Mouse (Mus musculus): ENCODE measurements around the gene Ebna1bp2. TPM values are rescaled to one million over a fixed set of nuclear protein-coding genes. Genes with fewer than 3 reads are reported as not detected.

The Ebna1bp2 gene
- polyA plus RNA-seq, 1 experiment from 2014 or later, result 133 TPM

- Histone ChIP-seq H3K36me3 (ENCODE audit: insufficient read depth, low read length) (no peaks in the 10 kb centered on the region), H3K27me3 (ENCODE audit: insufficient read depth, low read length) (no peaks in the 10 kb centered on the region), H3K27ac (ENCODE audit: low read length) (no peak overlapping the region), H3K9me3 (ENCODE audit: low read length) (peaks cover 7% of the 10 kb centered on the region; the same call in 1 of the 2 replicates), H3K4me2 (replicated peaks; ENCODE audit: low read depth, low read length) (no peak overlapping the region), H3K4me1 (ENCODE audit: insufficient read depth, low read length) (no peaks in the 10 kb centered on the region), H3K4me3 (ENCODE audit: low read length) (no peak overlapping the region), H3K9ac (replicated peaks; ENCODE audit: low read length) (no peak overlapping the region)
- 25% methylated on average over 11 of the region's 11 CpGs for WGBS
- ATAC-seq (ENCODE audit: low FRiP score, low TSS enrichment), result no peak
These were observed 8.0 kb upstream of the Ebna1bp2 start for GRCm38 (mm10) chr4:118612619-118613018.

- H3K9ac ChIP-seq (replicated peaks; ENCODE audit: low read length), result no peak overlapping the region
- 82% methylated on average over 11 of the region's 11 CpGs for WGBS
These were observed 5.2 kb upstream of the Ebna1bp2 start for GRCm38 (mm10) chr4:118615412-118615811.

GRCm38 (mm10) chr4:118620967-118621320, 345 bp downstream of the Ebna1bp2 start:
- under 1% methylated on average over 23 of the region's 23 CpGs for WGBS
- peak overlapping the region; percentile 76 for H3K4me3 ChIP-seq (ENCODE audit: low read length)
- peak overlapping the region; percentile 61 for H3K4me2 ChIP-seq (replicated peaks; ENCODE audit: low read depth, low read length)
- H3K4me1 ChIP-seq (ENCODE audit: insufficient read depth, low read length), result peaks cover 8% of the 10 kb centered on the region
- peak overlapping the region; percentile 77 for H3K9ac ChIP-seq (replicated peaks; ENCODE audit: low read length)
- H3K9me3 ChIP-seq (ENCODE audit: low read length), result peaks cover 8% of the 10 kb centered on the region; the same call in 1 of the 2 replicates
- ATAC-seq (ENCODE audit: low FRiP score, low TSS enrichment), result peak; percentile 57
- peaks cover 25% of the 10 kb centered on the region for H3K36me3 ChIP-seq (ENCODE audit: insufficient read depth, low read length)
- H3K27me3 ChIP-seq (ENCODE audit: insufficient read depth, low read length), result no peaks in the 10 kb centered on the region
- no peak overlapping the region for H3K27ac ChIP-seq (ENCODE audit: low read length)

More at GRCm38 (mm10) chr4:118615412-118615811, 5.2 kb upstream of the Ebna1bp2 start:
- Histone ChIP-seq H3K4me3 (ENCODE audit: low read length) (no peak overlapping the region), H3K36me3 (ENCODE audit: insufficient read depth, low read length) (no peaks in the 10 kb centered on the region), H3K9me3 (ENCODE audit: low read length) (peaks cover 8% of the 10 kb centered on the region; the same call in 1 of the 2 replicates), H3K27ac (ENCODE audit: low read length) (no peak overlapping the region), H3K27me3 (ENCODE audit: insufficient read depth, low read length) (no peaks in the 10 kb centered on the region), H3K4me1 (ENCODE audit: insufficient read depth, low read length) (no peaks in the 10 kb centered on the region), H3K4me2 (replicated peaks; ENCODE audit: low read depth, low read length) (no peak overlapping the region)
- ATAC-seq (ENCODE audit: low FRiP score, low TSS enrichment), result no peak

- peak overlapping the region; percentile 76 for H3K4me3 ChIP-seq (ENCODE audit: low read length)
- no peak for ATAC-seq (ENCODE audit: low FRiP score, low TSS enrichment)
- H3K27me3 ChIP-seq (ENCODE audit: insufficient read depth, low read length), result no peaks in the 10 kb centered on the region
- H3K9me3 ChIP-seq (ENCODE audit: low read length), result peaks cover 8% of the 10 kb centered on the region; the same call in 1 of the 2 replicates
- H3K9ac ChIP-seq (replicated peaks; ENCODE audit: low read length), result peak overlapping the region; percentile 77
- peaks cover 8% of the 10 kb centered on the region for H3K4me1 ChIP-seq (ENCODE audit: insufficient read depth, low read length)
- H3K36me3 ChIP-seq (ENCODE audit: insufficient read depth, low read length), result peaks cover 34% of the 10 kb centered on the region
- H3K4me2 ChIP-seq (replicated peaks; ENCODE audit: low read depth, low read length), result peak overlapping the region; percentile 61
- no peak overlapping the region for H3K27ac ChIP-seq (ENCODE audit: low read length)
- 82% methylated on average over 9 of the region's 9 CpGs for WGBS
These were observed 1.2 kb downstream of the Ebna1bp2 start for GRCm38 (mm10) chr4:118621781-118622180.

- peaks cover 32% of the 10 kb centered on the region for H3K36me3 ChIP-seq (ENCODE audit: insufficient read depth, low read length)
- no peak overlapping the region for H3K27ac ChIP-seq (ENCODE audit: low read length)
- H3K27me3 ChIP-seq (ENCODE audit: insufficient read depth, low read length), result no peaks in the 10 kb centered on the region
- H3K4me2 ChIP-seq (replicated peaks; ENCODE audit: low read depth, low read length), result no peak overlapping the region
- no peaks in the 10 kb centered on the region for H3K4me1 ChIP-seq (ENCODE audit: insufficient read depth, low read length)
- H3K4me3 ChIP-seq (ENCODE audit: low read length), result no peak overlapping the region
- H3K9me3 ChIP-seq (ENCODE audit: low read length), result no peaks in the 10 kb centered on the region
- no peak for ATAC-seq (ENCODE audit: low FRiP score, low TSS enrichment)
- 93% methylated on average over 5 of the region's 5 CpGs for WGBS
- H3K9ac ChIP-seq (replicated peaks; ENCODE audit: low read length), result no peak overlapping the region
These were observed 9.7 kb downstream of the Ebna1bp2 start for GRCm38 (mm10) chr4:118630261-118630660.

- WGBS, result 36% methylated on average over 20 of the region's 20 CpGs
- Histone ChIP-seq H3K36me3 (ENCODE audit: insufficient read depth, low read length) (no peaks in the 10 kb centered on the region), H3K4me2 (replicated peaks; ENCODE audit: low read depth, low read length) (no peak overlapping the region; the same call in 1 of the 2 replicates), H3K27me3 (ENCODE audit: insufficient read depth, low read length) (no peaks in the 10 kb centered on the region), H3K4me1 (ENCODE audit: insufficient read depth, low read length) (no peaks in the 10 kb centered on the region), H3K27ac (ENCODE audit: low read length) (no peak overlapping the region), H3K9me3 (ENCODE audit: low read length) (no peaks in the 10 kb centered on the region), H3K9ac (replicated peaks; ENCODE audit: low read length) (no peak overlapping the region), H3K4me3 (ENCODE audit: low read length) (no peak overlapping the region)
- no peak for ATAC-seq (ENCODE audit: low FRiP score, low TSS enrichment)
These were observed 22.0 kb downstream of the Ebna1bp2 start for GRCm38 (mm10) chr4:118642346-118643190.

GRCm38 (mm10) chr4:118645234-118645633, 24.6 kb downstream of the Ebna1bp2 start:
- ATAC-seq (ENCODE audit: low FRiP score, low TSS enrichment), result no peak
- Histone ChIP-seq H3K27me3 (ENCODE audit: insufficient read depth, low read length) (no peaks in the 10 kb centered on the region), H3K36me3 (ENCODE audit: insufficient read depth, low read length) (no peaks in the 10 kb centered on the region), H3K4me1 (ENCODE audit: insufficient read depth, low read length) (no peaks in the 10 kb centered on the region), H3K9me3 (ENCODE audit: low read length) (no peaks in the 10 kb centered on the region), H3K4me2 (replicated peaks; ENCODE audit: low read depth, low read length) (no peak overlapping the region), H3K4me3 (ENCODE audit: low read length) (no peak overlapping the region), H3K9ac (replicated peaks; ENCODE audit: low read length) (no peak overlapping the region), H3K27ac (ENCODE audit: low read length) (no peak overlapping the region)
- 5% methylated on average over 2 of the region's 2 CpGs for WGBS

- H3K9me3 ChIP-seq (ENCODE audit: low read length), result no peaks in the 10 kb centered on the region
- no peaks in the 10 kb centered on the region for H3K36me3 ChIP-seq (ENCODE audit: insufficient read depth, low read length)
- no peak within 1 kb of the TSS for H3K4me3 ChIP-seq (ENCODE audit: low read length)
These were observed 38.1 kb downstream of the Ebna1bp2 start, which contains the start of gene Olfr62 for GRCm38 (mm10) chr4:118658652-118659051. Gene Olfr62, plus strand, starts transcription at chr4:118658952.

More at GRCm38 (mm10) chr4:118658652-118659051, 38.1 kb downstream of the Ebna1bp2 start, which contains the start of gene Olfr62:
- Histone ChIP-seq H3K27ac (ENCODE audit: low read length) (no peak within 1 kb of the TSS), H3K4me1 (ENCODE audit: insufficient read depth, low read length) (no peaks in the 10 kb centered on the region), H3K4me2 (replicated peaks; ENCODE audit: low read depth, low read length) (no peak within 1 kb of the TSS), H3K9ac (replicated peaks; ENCODE audit: low read length) (no peak within 1 kb of the TSS), H3K27me3 (ENCODE audit: insufficient read depth, low read length) (no peaks in the 10 kb centered on the region)
- ATAC-seq (ENCODE audit: low FRiP score, low TSS enrichment), result no peak

Data from kidney, embryonic 16.5 days (tissue).